Mouse (Mus musculus) limb, embryonic 14.5 days (tissue): ENCODE measurements around the gene Ccdc185. TPM values are rescaled to one million over a fixed set of nuclear protein-coding genes. Genes with fewer than 3 reads are reported as not detected.

Experiments
- ATAC-seq: fragments of 200-750 bp; cut with Nextera tagmentation; 2 replicates; pipeline ENCODE4 v1.8.0; 2017; ENCODE audit warnings: low read depth, moderate number of reproducible peaks, moderate TSS enrichment; ENCODE audit not compliant: low FRiP score
- DNase-seq: peaks from one replicate; pipeline ENCODE4 v3.0.0-alpha.2; 2015; ENCODE audit warnings: low spot score
- H3K27ac ChIP-seq: fragments of 300-500 bp; sonication (generic); replicated peaks from 2 replicates; pipeline ENCODE4 v1.5.1; 2014; ENCODE audit warnings: low read depth, mild to moderate bottlenecking, low read length, moderate library complexity, mixed read lengths
- H3K27me3 ChIP-seq: fragments of 300-500 bp; sonication (generic); 2 replicates; pipeline ENCODE4 v1.6.1; 2014; ENCODE audit warnings: low read length, mixed read lengths; ENCODE audit not compliant: control insufficient read depth, insufficient read depth
- H3K36me3 ChIP-seq: fragments of 300-500 bp; sonication (generic); 2 replicates; pipeline ENCODE4 v1.6.1; 2014; ENCODE audit warnings: mild to moderate bottlenecking, low read length, moderate library complexity, mixed read lengths; ENCODE audit not compliant: control insufficient read depth, insufficient read depth
- H3K4me1 ChIP-seq: fragments of 300-500 bp; sonication (generic); 2 replicates; pipeline ENCODE4 v1.6.1; 2014; ENCODE audit warnings: antibody characterized with exemption, low read length, mixed read lengths; ENCODE audit not compliant: control insufficient read depth, insufficient read depth
- H3K4me2 ChIP-seq: fragments of 300-500 bp; sonication (generic); replicated peaks from 2 replicates; pipeline ENCODE4 v1.6.1; 2014; ENCODE audit warnings: low read depth, mild to moderate bottlenecking, low read length, moderate library complexity; ENCODE audit not compliant: severe bottlenecking
- H3K4me3 ChIP-seq: fragments of 300-500 bp; sonication (generic); replicated peaks from 2 replicates; pipeline ENCODE4 v1.5.1; 2014; ENCODE audit warnings: low read length
- H3K9ac ChIP-seq: fragments of 300-500 bp; sonication (generic); 2 replicates; pipeline ENCODE4 v1.6.1; 2014; ENCODE audit warnings: mild to moderate bottlenecking, low read depth, low read length, moderate library complexity; ENCODE audit not compliant: severe bottlenecking
- H3K9me3 ChIP-seq: fragments of 300-500 bp; sonication (generic); 2 replicates; pipeline ENCODE4 v1.6.1; 2016; ENCODE audit warnings: low read length; ENCODE audit not compliant: control insufficient read depth
- POLR2A ChIP-seq: fragments of 200-500 bp; IDR thresholded peaks from 2 replicates; pipeline ENCODE4 v1.8.0; 2012; ENCODE audit warnings: inconsistent platforms, mild to moderate bottlenecking, moderate library complexity, borderline replicate concordance; ENCODE audit not compliant: insufficient read depth, insufficient read length; ENCODE audit errors: extremely low read depth
- WGBS: fragments of 180-500 bp; shearing (Covaris S2); extraction: QIAGEN DNeasy Blood & Tissue Kit; methylation state at CpG from one replicate; pipeline ENCODE4 v1.1.7; 2014; 5-methylcytosine and 5-hydroxymethylcytosine counted together
- polyA plus RNA-seq, 2 experiments: library from polyadenylated mRNA; depleted of rRNA in 1 of 2; stranded (reverse) in 1 of 2; unstranded in 1 of 2; fragments of >200 nt; fragmentation: Nextera tagmentation in 1 of 2; extraction: Ambion mirVana in 1 of 2; gene quantifications; 2 replicates each; pipeline versions ENCODE4 v1.2.1 to v1.2.3; 2012 to 2014

The Ccdc185 gene
- polyA plus RNA-seq, 2 experiments = not detected

DNA sequence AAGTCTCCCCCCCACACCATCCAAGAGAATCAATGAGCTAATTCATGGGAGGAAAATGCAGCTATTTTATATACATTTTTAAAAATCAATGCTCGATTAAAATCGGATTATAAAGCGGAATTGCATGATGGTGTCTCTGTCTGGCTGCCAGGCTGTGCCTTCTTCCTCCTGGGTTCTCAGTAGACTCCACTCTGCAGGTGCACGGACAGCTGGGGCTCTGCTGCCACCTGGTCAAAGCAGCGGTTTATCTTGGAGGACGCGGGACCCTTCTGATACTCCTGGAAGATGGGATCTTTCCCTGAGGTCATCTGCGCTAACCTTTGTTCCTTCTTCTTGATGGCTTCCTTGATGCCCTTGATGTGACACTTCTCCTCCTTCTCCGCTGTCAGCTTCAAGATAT lies 1.9 kb downstream of the Ccdc185 start:
- no peak overlapping the region for H3K9ac ChIP-seq
- no peak overlapping the region for H3K4me3 ChIP-seq
- no peak for TF ChIP-seq POLR2A
- H3K4me1 ChIP-seq = no peaks in the 10 kb centered on the region
- no peak overlapping the region for H3K4me2 ChIP-seq
- H3K27me3 ChIP-seq = no peaks in the 10 kb centered on the region
- H3K36me3 ChIP-seq = no peaks in the 10 kb centered on the region
- H3K27ac ChIP-seq = no peak overlapping the region
- 90% methylated on average over 9 of the region's 9 CpGs for WGBS
- no peak for DNase-seq
- H3K9me3 ChIP-seq = no peaks in the 10 kb centered on the region
- no peak for ATAC-seq

- 43% methylated on average over 4 of the region's 4 CpGs for whole genome bisulfite sequencing
- ATAC-seq = no peak
- TF ChIP-seq POLR2A = no peak
- Histone ChIP-seq H3K27ac (no peak overlapping the region), H3K4me2 (no peak overlapping the region), H3K9ac (no peak overlapping the region), H3K4me3 (no peak overlapping the region), H3K36me3 (no peaks in the 10 kb centered on the region), H3K4me1 (0 out of 2 replicates have a peak, but pooled peaks cover 4% of the 10 kb centered on the region), H3K27me3 (no peaks in the 10 kb centered on the region), H3K9me3 (no peaks in the 10 kb centered on the region)
- no peak for DNase-seq
Observed at GRCm38 (mm10) chr1:182735891-182736290, 13.1 kb downstream of the Ccdc185 start.

DNA sequence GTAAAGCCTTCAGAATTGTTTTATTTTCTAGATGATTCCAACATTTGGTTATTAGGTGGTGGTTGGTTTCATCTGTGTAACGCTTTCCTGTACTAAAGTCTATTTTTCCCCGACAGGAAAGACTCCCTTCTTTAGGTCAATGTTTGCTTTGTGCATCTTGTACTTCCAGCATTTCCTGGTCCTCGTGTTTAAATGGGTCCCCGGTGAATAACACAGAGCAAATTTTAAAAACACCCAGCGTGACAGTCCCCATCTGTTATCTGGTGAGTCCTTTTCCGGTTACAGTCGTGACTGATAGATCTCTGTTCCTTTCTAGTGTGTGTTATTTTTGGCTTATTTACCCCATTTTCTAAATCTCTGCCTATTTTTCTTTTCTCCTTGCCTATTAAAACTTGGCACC lies 16.3 kb downstream of the Ccdc185 start:
- H3K36me3 ChIP-seq = no peaks in the 10 kb centered on the region
- no peak overlapping the region for H3K4me2 ChIP-seq

GRCm38 (mm10) chr1:182729002-182729401 lies 20.0 kb downstream of the Ccdc185 start:
- 82% methylated on average over 9 of the region's 9 CpGs for WGBS
- H3K9me3 ChIP-seq = no peaks in the 10 kb centered on the region

More for the DNA sequence above, 16.3 kb downstream of the Ccdc185 start:
- no peak for TF ChIP-seq POLR2A
- 0 out of 2 replicates have a peak, but pooled peaks cover 4% of the 10 kb centered on the region for H3K4me1 ChIP-seq
- no peak overlapping the region for H3K4me3 ChIP-seq
- DNase-seq = no peak
- no peak overlapping the region for H3K27ac ChIP-seq
- no peaks in the 10 kb centered on the region for H3K27me3 ChIP-seq
- no peaks in the 10 kb centered on the region for H3K9me3 ChIP-seq
- ATAC-seq = no peak
- WGBS = 37% methylated on average over 7 of the region's 7 CpGs
- no peak overlapping the region for H3K9ac ChIP-seq

GRCm38 (mm10) chr1:182727541-182727940 lies 21.4 kb downstream of the Ccdc185 start:
- H3K9ac ChIP-seq = no peak overlapping the region
- no peaks in the 10 kb centered on the region for H3K27me3 ChIP-seq
- H3K27ac ChIP-seq = no peak overlapping the region
- H3K4me1 ChIP-seq = no peaks in the 10 kb centered on the region
- 51% methylated on average over 12 of the region's 12 CpGs for WGBS
- ATAC-seq (no peak), DNase-seq (no peak)
- H3K36me3 ChIP-seq = no peaks in the 10 kb centered on the region
- no peaks in the 10 kb centered on the region for H3K9me3 ChIP-seq
- H3K4me2 ChIP-seq = no peak overlapping the region
- no peak overlapping the region for H3K4me3 ChIP-seq
- TF ChIP-seq POLR2A = no peak

More at GRCm38 (mm10) chr1:182729002-182729401, 20.0 kb downstream of the Ccdc185 start:
- no peak overlapping the region for H3K27ac ChIP-seq
- H3K36me3 ChIP-seq = no peaks in the 10 kb centered on the region
- H3K4me1 ChIP-seq = 0 out of 2 replicates have a peak, but pooled peaks cover 4% of the 10 kb centered on the region
- TF ChIP-seq POLR2A = no peak
- H3K27me3 ChIP-seq = no peaks in the 10 kb centered on the region
- ATAC-seq (no peak), DNase-seq (no peak)
- H3K9ac ChIP-seq = no peak overlapping the region
- no peak overlapping the region for H3K4me2 ChIP-seq
- H3K4me3 ChIP-seq = no peak overlapping the region
